Mouse (Mus musculus): ENCODE data around the gene Lmtk3. TPM values are rescaled to one million over a fixed set of nuclear protein-coding genes. Genes with fewer than 3 reads are reported as not detected.
A peak's percentile ranks its signal among the peaks of the same experiment; 100 is the strongest.

Gene Lmtk3
- polyA plus RNA-seq, 1 experiment from 2014 or later = 4.1 TPM

- Histone ChIP-seq H3K4me2 (peak overlapping the region; percentile 88), H3K4me3 (peak overlapping the region; percentile 93), H3K4me1 (peaks cover 33% of the 10 kb centered on the region), H3K9me3 (no peaks in the 10 kb centered on the region), H3K36me3 (peaks cover 50% of the 10 kb centered on the region), H3K27me3 (no peaks in the 10 kb centered on the region), H3K9ac (peak overlapping the region; percentile 100), H3K27ac (peak overlapping the region; percentile 44; the same call in 1 of the 2 replicates)
- 77% methylated on average over 8 of the region's 8 CpGs for WGBS
- ATAC-seq (ENCODE audit: insufficient number of reproducible peaks, insufficient read depth, low FRiP score, low TSS enrichment, low read depth) = no peak
These were observed 29.4 kb downstream of the Lmtk3 start for GRCm38 (mm10) chr7:45812921-45813320.

GRCm38 (mm10) chr7:45813787-45814779 is 30.5 kb downstream of the Lmtk3 start, which contains the start of gene Cyth2:
Gene Cyth2, minus strand, starts transcription at chr7:45814581.
- peak within 1 kb of the TSS; percentile 93 for H3K4me3 ChIP-seq
- peak; percentile 98 for ATAC-seq (ENCODE audit: insufficient number of reproducible peaks, insufficient read depth, low FRiP score, low TSS enrichment, low read depth)
- WGBS = under 1% methylated on average over 63 of the region's 92 CpGs

GRCm38 (mm10) chr7:45814841-45815240 is 31.3 kb downstream of the Lmtk3 start:
- H3K9me3 ChIP-seq = no peaks in the 10 kb centered on the region
- peak overlapping the region; percentile 93 for H3K4me3 ChIP-seq
- ATAC-seq (ENCODE audit: insufficient number of reproducible peaks, insufficient read depth, low FRiP score, low TSS enrichment, low read depth) = no peak
- 0 out of 2 replicates have a peak overlapping the region, but pooled peaks have one; percentile 2 for H3K9ac ChIP-seq
- peak overlapping the region; percentile 61 for H3K4me2 ChIP-seq
- H3K27ac ChIP-seq = peak overlapping the region; percentile 44; the same call in 1 of the 2 replicates
- H3K27me3 ChIP-seq = no peaks in the 10 kb centered on the region
- WGBS = 1% methylated on average over 5 of the region's 5 CpGs
- H3K4me1 ChIP-seq = peaks cover 26% of the 10 kb centered on the region
- peaks cover 31% of the 10 kb centered on the region for H3K36me3 ChIP-seq

More at GRCm38 (mm10) chr7:45813787-45814779, 30.5 kb downstream of the Lmtk3 start, which contains the start of gene Cyth2:
- H3K9me3 ChIP-seq = no peaks in the 10 kb centered on the region
- H3K36me3 ChIP-seq = peaks cover 39% of the 10 kb centered on the region
- H3K9ac ChIP-seq = peak within 1 kb of the TSS; percentile 100
- H3K27ac ChIP-seq = peak within 1 kb of the TSS; percentile 99
- H3K27me3 ChIP-seq = no peaks in the 10 kb centered on the region
- H3K4me1 ChIP-seq = peaks cover 27% of the 10 kb centered on the region
- H3K4me2 ChIP-seq = peak within 1 kb of the TSS; percentile 88

- ATAC-seq (ENCODE audit: insufficient number of reproducible peaks, insufficient read depth, low FRiP score, low TSS enrichment, low read depth) = no peak
- Histone ChIP-seq H3K4me2 (peak overlapping the region; percentile 61), H3K27me3 (0 out of 2 replicates have a peak, but pooled peaks cover 2% of the 10 kb centered on the region), H3K9ac (0 out of 2 replicates have a peak overlapping the region, but pooled peaks have one; percentile 16), H3K27ac (no peak overlapping the region), H3K36me3 (peaks cover 25% of the 10 kb centered on the region), H3K9me3 (no peaks in the 10 kb centered on the region), H3K4me1 (peaks cover 28% of the 10 kb centered on the region), H3K4me3 (0 out of 2 replicates have a peak overlapping the region, but pooled peaks have one; percentile 93)
- WGBS = 37% methylated on average over 10 of the region's 10 CpGs
These were observed 31.9 kb downstream of the Lmtk3 start for GRCm38 (mm10) chr7:45815323-45815983.

GRCm38 (mm10) chr7:45815984-45816351 is 32.4 kb downstream of the Lmtk3 start:
- H3K36me3 ChIP-seq = peaks cover 20% of the 10 kb centered on the region
- ATAC-seq (ENCODE audit: insufficient number of reproducible peaks, insufficient read depth, low FRiP score, low TSS enrichment, low read depth) = no peak
- H3K27ac ChIP-seq = no peak overlapping the region

GRCm38 (mm10) chr7:45819843-45820242 is 36.3 kb downstream of the Lmtk3 start:
- Histone ChIP-seq H3K27me3 (0 out of 2 replicates have a peak, but pooled peaks cover 4% of the 10 kb centered on the region), H3K4me2 (peak overlapping the region; percentile 50), H3K36me3 (peaks cover 19% of the 10 kb centered on the region), H3K4me1 (peaks cover 12% of the 10 kb centered on the region), H3K27ac (no peak overlapping the region), H3K9me3 (no peaks in the 10 kb centered on the region), H3K9ac (peak overlapping the region; percentile 55; the same call in 1 of the 2 replicates), H3K4me3 (peak overlapping the region; percentile 25)
- WGBS = 7% methylated on average over 25 of the region's 25 CpGs
- no peak for ATAC-seq (ENCODE audit: insufficient number of reproducible peaks, insufficient read depth, low FRiP score, low TSS enrichment, low read depth)

More at GRCm38 (mm10) chr7:45815984-45816351, 32.4 kb downstream of the Lmtk3 start:
- H3K4me3 ChIP-seq = no peak overlapping the region
- no peaks in the 10 kb centered on the region for H3K9me3 ChIP-seq
- no peak overlapping the region for H3K4me2 ChIP-seq
- 60% methylated on average over 2 of the region's 2 CpGs for WGBS
- 0 out of 2 replicates have a peak overlapping the region, but pooled peaks have one; percentile 16 for H3K9ac ChIP-seq
- peaks cover 28% of the 10 kb centered on the region for H3K4me1 ChIP-seq
- 0 out of 2 replicates have a peak, but pooled peaks cover 4% of the 10 kb centered on the region for H3K27me3 ChIP-seq

- Histone ChIP-seq H3K9ac (no peak overlapping the region), H3K4me2 (no peak overlapping the region), H3K9me3 (no peaks in the 10 kb centered on the region), H3K27me3 (0 out of 2 replicates have a peak, but pooled peaks cover 4% of the 10 kb centered on the region), H3K27ac (no peak overlapping the region), H3K4me3 (no peak overlapping the region), H3K36me3 (peaks cover 30% of the 10 kb centered on the region), H3K4me1 (peaks cover 3% of the 10 kb centered on the region; the same call in 1 of the 2 replicates)
- no peak for ATAC-seq (ENCODE audit: insufficient number of reproducible peaks, insufficient read depth, low FRiP score, low TSS enrichment, low read depth)
These were observed 37.4 kb downstream of the Lmtk3 start for GRCm38 (mm10) chr7:45820913-45821312.

- Histone ChIP-seq H3K4me2 (no peak within 1 kb of the TSS), H3K4me1 (peaks cover 5% of the 10 kb centered on the region), H3K27ac (no peak within 1 kb of the TSS), H3K27me3 (0 out of 2 replicates have a peak, but pooled peaks cover 4% of the 10 kb centered on the region), H3K9ac (peak within 1 kb of the TSS; percentile 46; the same call in 1 of the 2 replicates), H3K4me3 (no peak within 1 kb of the TSS), H3K36me3 (peaks cover 64% of the 10 kb centered on the region), H3K9me3 (no peaks in the 10 kb centered on the region)
- ATAC-seq (ENCODE audit: insufficient number of reproducible peaks, insufficient read depth, low FRiP score, low TSS enrichment, low read depth) = 0 out of 2 replicates have a peak, but pooled peaks have one; percentile 32
- WGBS = 69% methylated on average over 7 of the region's 7 CpGs
These were observed 41.1 kb downstream of the Lmtk3 start, which contains the start of gene Kcnj14 for GRCm38 (mm10) chr7:45824598-45824997. Gene Kcnj14, minus strand, starts transcription at chr7:45824782.

GRCm38 (mm10) chr7:45826631-45827030 is 43.1 kb downstream of the Lmtk3 start:
- no peak for ATAC-seq (ENCODE audit: insufficient number of reproducible peaks, insufficient read depth, low FRiP score, low TSS enrichment, low read depth)
- Histone ChIP-seq H3K36me3 (peaks cover 64% of the 10 kb centered on the region), H3K27ac (no peak overlapping the region), H3K27me3 (peaks cover 7% of the 10 kb centered on the region), H3K9ac (no peak overlapping the region), H3K4me1 (peaks cover 8% of the 10 kb centered on the region), H3K4me2 (no peak overlapping the region), H3K4me3 (no peak overlapping the region), H3K9me3 (no peaks in the 10 kb centered on the region)
- 95% methylated on average over 7 of the region's 7 CpGs for WGBS

- peak; percentile 85 for ATAC-seq (ENCODE audit: insufficient number of reproducible peaks, insufficient read depth, low FRiP score, low TSS enrichment, low read depth)
- WGBS = under 1% methylated on average over 35 of the region's 35 CpGs
- H3K36me3 ChIP-seq = peaks cover 38% of the 10 kb centered on the region
- peaks cover 26% of the 10 kb centered on the region for H3K4me1 ChIP-seq
- H3K9ac ChIP-seq = peak within 1 kb of the TSS; percentile 77
- peak within 1 kb of the TSS; percentile 93 for H3K4me2 ChIP-seq
- H3K9me3 ChIP-seq = no peaks in the 10 kb centered on the region
- H3K27me3 ChIP-seq = peaks cover 46% of the 10 kb centered on the region
- H3K27ac ChIP-seq = peak within 1 kb of the TSS; percentile 74
- H3K4me3 ChIP-seq = peak within 1 kb of the TSS; percentile 90
These were observed 47.0 kb downstream of the Lmtk3 start, which contains the start of gene Grwd1 for GRCm38 (mm10) chr7:45830427-45831127. Gene Grwd1, minus strand, starts transcription at chr7:45830944.

All from embryonic facial prominence, embryonic 13.5 days (tissue).